Mouse (Mus musculus) regulatory T cell (primary cell): Measurements from ENCODE around the gene Szrd1.

Experiments used
- in situ Hi-C: fragments of 300-600 bp; cut with MboI, MseI; formaldehyde crosslinking; loops from one replicate; pipeline ENCODE4 v1.15.1; 2025; ENCODE audit warnings: high pct_unique_total_duplicates

The Szrd1 gene

DNA sequence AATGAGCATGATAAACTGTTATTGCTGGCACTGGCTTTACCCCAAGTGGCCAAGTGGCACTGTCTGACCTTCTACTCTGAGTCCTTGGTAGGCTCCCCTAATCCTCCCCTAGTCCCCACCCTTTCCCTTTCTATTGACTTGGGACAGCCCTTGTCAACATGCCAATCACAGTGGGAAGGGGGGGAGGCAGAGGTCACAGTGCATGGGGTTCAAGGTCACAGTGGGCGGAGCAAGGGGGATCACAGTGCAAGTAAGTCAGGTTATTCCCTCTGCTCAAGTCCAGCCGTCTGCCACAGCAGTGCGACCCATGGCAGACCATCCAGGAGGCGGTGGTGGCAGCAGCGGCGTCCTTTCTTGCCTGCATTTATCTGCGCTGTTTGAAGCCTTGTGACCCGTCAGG lies 24.2 kb downstream of the Szrd1 start:
- in situ Hi-C loops, result no loop called here

DNA sequence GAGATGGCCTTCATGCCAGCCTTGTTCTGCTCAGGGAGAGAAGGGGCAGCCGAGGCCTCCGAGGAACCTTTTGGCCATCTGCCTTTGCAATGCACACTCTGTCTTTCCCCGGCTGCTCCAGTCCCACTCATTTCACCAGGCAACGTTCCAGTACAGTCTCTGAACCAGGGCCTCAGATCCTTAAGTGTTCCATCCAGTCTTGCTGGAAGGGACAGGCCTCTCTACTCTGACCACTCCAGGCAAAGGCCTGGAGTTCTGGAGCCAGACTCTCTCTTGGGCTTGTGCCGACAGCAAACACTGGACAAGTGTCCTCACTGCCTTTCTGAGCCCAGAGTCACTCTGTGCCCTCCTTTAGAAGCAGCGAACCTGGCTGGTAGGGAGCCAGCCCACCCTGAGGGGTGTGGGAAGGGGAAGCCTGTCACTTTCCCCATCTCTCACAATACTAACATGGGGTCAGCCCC lies 25.0 kb downstream of the Szrd1 start:
- in situ Hi-C loops, result no loop called here

DNA sequence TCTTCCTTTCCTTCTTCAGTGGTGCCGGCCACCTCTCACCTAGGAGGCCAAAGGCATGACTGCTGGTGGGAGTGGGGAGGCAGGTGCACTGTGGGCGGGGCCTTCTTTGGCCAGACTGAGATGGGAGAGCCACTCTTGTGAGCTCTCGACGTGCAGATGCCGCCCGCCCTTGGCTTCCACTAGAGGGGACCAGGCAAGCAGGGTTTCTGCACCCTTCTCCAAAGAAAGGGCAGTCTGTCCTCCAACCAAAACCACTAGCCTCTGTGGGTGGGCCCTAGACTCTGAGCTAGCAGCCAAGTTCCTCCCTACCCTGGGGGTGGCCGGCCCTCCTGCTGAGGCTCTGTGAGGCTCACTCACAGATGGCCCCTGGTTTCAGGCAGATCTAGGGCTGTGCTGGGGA lies 25.7 kb downstream of the Szrd1 start:
- in situ Hi-C loops, result no loop called here

DNA sequence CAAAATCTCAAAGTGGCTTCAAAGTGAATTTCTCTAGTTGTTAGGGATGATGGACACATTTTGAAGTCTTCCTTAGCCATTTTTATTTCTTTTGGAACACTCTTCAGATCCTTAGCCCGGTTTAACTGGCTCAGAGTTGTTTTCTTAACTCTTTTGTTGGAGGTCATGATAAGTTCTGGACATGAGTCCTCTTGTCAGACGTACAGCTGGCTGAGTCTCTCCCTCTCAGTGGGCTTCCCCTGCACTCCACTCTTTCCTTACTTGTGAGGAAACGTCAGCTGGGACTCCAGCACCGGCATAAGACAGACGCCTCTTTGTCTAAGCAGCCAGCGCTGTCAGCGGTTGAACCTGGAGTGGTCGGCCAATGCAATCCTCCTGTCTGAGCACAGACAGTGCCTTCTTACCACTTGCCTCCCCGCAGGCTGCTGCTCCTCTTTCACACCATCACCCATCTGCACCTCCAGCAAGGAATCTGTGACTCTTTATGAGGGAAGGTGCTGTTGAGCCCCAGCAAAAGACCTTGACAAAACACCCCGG lies 31.3 kb downstream of the Szrd1 start:
- in situ Hi-C loops, result loop anchor here (10.0 kb wide), 1 partner anchor 743 kb away; no protein-coding TSS in a partner anchor

DNA sequence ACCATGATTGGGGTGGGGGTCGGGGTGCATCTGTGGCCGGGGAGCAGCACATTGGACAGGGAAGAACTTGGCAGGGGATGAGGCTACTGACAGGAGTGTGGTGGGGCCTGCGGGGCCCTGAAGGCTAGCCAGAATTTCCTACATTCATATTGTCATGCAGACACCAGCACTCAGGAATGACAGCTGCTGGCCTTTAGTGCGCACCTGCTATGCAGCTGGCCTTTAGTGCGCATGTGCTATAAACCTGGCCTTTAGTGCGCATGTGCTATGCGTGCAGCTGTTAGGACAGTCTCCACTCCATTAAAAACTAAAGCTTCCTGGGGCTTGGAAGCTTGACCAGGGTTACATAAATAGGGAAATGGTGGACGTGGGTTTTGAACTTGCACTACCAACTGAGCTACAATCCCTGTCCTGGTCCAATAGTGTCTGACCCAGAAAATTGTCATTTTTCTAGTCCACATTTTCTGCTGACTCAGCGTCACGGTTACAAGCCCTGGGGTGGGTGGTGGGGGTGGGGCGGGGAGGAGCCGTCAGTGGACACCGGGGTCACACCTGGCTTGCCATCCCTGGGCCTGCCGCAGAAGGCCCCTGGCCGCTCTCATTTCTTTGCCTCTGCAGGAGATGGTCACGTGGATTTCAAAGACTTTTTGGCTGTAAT lies 32.9 kb downstream of the Szrd1 start:
- in situ Hi-C loops, result loop anchor here (10.0 kb wide), 1 partner anchor 742 kb away; no protein-coding TSS in a partner anchor

DNA sequence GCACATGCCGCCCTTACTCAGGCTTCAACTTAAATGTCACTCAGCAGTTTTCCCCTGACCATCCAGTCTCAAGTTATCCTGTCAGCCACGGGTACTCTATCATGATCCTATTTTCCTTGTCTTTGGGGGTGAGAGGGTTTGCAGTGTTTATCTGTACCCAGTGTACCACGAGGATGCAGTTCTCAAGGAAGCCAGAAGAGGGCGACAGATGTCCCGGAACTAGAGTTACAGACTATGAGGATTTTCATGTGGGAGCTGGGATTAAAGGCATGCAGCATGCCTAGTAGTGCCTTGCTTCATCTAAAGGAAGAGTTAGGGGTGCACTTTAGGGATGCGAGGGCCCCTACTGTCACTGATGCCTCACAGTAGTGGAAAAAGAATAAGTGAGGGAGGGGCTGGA lies 37.7 kb downstream of the Szrd1 start:
- in situ Hi-C loops, result loop anchor here (10.0 kb wide), 1 partner anchor 737 kb away; no protein-coding TSS in a partner anchor

DNA sequence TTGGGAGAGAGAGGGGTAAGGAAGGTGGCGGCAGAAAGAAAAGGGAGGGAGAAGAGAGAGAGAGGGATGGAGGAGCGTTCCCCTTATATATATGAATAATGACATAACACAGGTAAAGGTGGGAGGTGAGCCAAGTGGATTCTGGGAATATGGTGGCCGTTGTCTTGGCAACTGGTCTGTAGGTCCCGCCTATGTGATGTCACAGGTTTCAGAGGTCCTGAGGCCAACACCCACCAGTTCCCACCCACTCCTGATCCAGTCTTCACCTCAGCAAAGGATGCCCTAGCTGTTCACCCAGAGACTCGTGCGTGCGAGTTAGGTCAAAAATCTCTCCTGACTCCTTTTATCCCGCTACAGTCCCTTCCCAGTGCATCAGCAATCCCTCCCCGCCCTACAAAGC lies 38.3 kb downstream of the Szrd1 start:
- in situ Hi-C loops, result loop anchor here (10.0 kb wide), 1 partner anchor 736 kb away; no protein-coding TSS in a partner anchor

DNA sequence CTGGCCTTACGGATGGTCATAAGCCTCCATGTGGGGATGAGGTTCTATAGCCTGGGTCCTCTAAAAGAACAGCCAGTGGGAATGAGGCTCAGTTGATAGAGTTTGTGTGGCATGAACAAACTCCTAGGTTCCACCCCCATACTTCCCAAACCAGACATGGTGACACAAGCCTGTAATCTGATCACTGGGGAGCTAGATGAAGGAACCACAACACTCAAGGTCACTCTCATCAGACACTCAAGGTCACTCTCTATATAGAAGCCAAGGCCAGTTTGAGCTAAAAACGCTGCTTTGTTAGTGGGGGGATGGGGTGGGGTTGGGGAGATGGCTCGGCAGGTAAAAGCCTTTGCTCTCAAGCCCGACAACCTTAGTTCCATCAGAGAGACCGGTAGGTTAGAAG lies 39.6 kb downstream of the Szrd1 start:
- in situ Hi-C loops, result loop anchor here (10.0 kb wide), 1 partner anchor 735 kb away; no protein-coding TSS in a partner anchor

DNA sequence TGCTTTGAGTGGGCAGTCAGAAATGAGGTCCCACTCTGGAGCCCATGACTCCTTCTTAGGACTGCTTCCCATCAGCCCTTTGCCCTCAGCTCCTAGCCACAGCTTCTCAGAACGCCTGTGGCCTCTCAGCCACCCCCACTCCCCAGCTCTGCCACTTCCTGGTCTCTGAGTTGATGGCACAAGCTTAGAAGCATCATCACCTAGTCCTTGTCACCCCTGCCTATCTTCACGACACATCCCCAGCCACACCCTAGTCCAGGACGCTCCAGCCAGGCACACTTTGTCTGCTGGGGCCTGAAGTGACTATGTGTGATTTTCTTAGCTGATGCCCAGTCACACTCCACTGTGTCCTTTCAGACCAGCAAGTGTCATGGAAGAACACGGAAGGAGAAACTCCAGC lies 40.6 kb downstream of the Szrd1 start:
- in situ Hi-C loops, result no loop called here

DNA sequence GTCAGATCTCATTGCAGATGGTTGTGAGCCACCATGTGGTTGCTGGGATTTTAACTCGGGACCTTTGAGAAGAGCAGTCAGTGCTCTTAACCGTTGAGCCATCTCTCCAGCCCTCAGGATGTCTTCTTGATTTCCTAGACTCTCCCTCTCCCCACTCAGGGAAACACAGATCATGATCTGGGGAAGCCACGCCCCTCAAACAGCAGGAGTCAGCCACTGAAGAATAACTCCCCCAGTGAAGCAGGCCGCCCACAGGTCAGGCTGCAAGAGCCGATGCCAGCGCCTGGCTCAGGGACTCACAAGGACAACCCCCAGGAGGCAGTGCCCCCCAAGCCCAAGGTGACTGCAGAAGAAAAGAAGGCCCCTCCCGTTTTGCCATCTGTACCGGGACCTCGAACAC lies 42.9 kb downstream of the Szrd1 start:
- in situ Hi-C loops, result no loop called here

DNA sequence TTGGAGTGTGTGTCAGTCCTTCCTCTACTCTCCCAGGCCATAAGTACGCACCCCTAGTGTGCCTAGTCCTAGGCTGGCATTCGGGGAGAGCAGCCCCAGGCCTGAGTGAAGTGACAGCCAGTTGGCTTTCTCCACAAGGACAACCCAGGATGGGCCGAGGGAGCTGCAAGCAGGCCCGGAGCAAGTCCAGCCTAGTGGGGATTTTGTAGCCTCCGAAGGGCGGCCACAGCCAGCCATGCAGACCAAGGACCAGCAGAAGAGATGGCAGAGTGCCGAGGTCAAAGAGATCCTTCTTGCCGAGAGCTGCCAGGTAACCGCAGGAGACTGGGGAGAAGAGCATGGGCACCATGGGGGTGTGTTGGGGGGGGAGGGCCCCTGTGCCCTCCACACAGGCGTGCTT lies 44.6 kb downstream of the Szrd1 start:
- in situ Hi-C loops, result no loop called here

DNA sequence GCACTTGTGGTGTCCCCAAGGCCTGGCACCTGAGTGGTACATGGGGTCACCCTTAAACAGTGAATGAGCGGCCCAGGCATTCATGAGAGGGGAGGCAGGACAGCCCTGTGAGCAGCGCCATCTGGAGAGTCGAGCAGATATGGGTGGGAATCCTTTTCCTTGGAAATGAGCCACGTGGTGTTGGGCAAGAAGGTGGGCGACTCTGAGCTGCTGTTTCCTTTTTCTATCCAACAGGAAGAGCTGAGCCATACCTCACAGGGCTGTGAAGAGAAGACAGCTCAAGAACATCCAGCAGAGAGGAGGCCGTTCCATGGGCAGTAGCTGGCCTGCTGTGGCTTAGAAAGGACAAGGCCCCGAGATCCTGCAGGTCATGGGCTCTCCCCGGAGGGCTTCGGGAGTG lies 50.9 kb downstream of the Szrd1 start:
- in situ Hi-C loops, result loop anchor here (5.0 kb wide), 1 partner anchor 44 kb away; no protein-coding TSS in a partner anchor

DNA sequence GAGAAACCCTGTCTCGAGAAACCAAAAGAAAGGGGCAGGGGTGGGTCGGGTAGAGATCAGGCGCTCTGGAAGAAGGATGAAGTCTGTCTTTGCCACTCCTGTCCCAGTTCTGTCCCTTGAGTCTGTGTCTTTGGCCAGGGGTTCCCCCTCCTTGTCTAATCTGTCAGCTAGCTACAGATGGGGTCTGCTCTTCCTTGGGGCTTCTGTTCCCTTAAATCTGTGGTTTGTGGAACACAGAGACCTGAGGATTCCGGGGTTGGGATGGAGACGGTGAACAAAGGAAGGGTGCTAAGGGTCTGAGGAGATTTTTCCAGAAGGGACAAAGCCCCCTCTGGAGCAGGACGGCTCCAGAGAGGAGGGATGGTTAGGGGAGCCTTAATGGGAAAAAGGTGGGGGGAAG lies 51.5 kb downstream of the Szrd1 start, which contains the start of gene Spata21:
Spata21 (plus strand) TSS at position 301 of the 400 bp plus-strand sequence.
- in situ Hi-C loops, result loop anchor here (5.0 kb wide), 1 partner anchor 44 kb away; no protein-coding TSS in a partner anchor

DNA sequence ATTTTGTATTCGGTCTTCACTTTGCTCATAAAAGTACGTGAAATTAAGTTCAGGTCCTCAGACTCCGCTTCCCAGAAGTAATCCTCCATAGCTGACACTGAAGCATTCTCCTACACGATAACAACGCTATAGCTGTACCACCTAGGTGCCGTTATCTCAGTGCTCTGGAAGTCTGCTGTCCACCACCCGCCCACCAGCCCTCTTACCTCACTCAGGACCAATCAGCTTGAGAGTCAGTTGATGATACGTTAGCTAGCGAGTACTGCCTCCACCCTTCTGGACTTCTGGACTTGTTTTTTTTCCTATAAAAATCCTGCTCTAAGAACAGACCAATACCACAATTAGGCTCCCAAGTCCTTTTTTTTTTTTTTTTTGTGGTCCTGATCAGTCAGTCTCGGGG lies 52.7 kb downstream of the Szrd1 start:
- in situ Hi-C loops, result loop anchor here (5.0 kb wide), 1 partner anchor 45 kb away; no protein-coding TSS in a partner anchor

DNA sequence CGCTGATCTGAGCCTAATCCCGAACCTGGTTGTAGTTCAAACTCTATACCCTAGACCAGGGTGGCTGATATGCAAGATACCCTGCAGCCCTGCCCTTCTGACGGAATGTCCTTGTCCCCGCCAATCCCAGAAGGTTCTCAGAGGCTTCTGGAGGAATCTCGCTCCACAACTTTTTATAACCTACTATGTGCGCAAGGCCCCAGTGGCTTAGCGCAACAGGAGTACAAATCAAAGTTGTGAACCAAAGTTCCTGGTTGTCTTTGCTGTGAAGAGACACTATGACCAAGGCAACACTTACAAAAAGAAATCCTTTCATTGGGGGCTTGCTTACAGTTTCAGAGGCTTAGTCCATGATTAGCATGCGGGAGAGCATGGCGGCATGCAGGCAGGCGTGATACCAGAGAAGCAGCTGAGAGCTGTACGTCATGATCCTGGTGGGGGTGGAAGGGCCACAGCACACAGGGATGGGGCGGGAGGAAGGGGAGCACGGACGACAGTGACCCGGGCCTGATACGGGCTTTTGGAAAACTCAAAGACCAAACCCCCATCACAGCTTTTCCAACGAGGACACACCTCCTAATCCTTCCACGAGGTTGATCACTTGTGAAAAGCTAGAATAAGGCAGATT lies 61.0 kb downstream of the Szrd1 start:
- in situ Hi-C loops, result no loop called here

DNA sequence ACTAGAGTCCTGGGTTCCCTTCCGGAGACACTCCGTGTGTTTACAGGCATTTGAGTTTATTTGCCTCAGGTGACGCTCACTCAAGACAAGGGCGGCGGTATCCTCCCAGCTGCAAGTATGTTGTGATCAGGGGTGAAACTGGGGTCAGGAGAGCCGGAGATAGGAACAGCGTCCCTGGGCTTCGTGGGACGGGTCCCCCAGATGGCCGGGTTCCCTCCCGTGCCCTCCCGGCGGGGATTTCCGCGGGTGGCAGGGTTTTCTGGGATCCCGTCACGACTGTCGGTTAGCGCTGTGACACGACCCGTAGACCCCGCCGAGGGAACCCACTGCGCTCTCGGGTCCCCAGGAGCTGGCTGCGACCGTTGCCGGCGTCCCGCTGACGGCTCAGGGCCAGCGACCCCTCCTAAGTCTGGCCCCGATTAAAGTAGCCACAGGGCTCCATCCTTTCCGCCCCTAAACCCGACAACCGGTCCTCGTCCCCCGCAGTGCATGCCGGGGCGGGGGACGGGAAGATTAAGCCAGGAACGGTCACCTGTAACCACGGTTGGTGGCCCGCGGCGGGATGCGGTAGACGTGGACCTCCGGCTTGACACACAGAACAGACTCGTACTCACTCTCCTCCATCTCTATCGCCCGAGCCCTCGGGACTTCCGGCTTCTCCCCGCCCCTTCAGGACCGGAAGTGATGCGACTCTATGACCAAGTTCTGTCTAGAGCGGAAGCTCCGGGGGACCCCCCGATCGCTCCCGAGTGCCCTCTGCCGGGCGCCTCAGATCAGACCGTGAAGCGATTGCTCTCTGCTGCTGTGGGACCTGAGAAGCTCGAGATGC lies 61.7 kb downstream of the Szrd1 start, which contains the start of gene Necap2:
Necap2 (minus strand) TSS at position 677 of the 829 bp plus-strand sequence.
- in situ Hi-C loops, result no loop called here

DNA sequence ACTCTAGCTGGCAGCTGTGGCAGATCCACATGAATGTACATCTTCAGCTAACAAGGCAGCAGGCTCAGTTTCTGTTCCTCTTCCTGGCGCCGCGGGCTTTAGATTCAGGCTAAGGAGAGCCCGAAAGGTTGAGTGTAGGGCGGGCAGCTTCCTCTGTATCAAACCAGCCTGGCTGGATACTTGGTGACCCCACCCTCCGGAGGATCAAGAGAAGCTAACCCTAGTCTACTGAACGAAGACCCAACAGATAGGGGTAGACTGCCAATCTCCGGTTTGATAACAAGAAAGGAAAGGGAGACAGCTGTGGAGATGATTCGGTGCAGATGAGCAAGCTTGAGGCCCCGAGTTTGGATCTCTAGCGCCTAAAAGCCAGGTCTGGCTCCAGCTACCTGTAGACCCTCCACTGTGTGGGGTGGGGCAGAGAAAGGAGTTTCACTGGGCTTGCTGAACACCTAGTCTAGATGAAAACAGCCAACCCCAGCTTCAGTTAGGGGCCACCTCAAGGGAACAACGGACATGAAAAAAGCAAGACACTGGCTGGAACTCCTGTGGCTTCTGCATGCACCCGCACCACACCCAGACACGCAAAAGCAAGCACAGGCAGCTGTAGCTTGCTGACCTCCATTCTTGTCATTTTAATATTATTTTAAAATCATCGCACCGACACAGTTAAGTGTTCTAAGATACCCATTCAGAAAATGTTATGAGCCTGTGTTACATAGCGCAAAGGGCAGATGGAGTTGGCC lies 62.6 kb downstream of the Szrd1 start:
- in situ Hi-C loops, result no loop called here

DNA sequence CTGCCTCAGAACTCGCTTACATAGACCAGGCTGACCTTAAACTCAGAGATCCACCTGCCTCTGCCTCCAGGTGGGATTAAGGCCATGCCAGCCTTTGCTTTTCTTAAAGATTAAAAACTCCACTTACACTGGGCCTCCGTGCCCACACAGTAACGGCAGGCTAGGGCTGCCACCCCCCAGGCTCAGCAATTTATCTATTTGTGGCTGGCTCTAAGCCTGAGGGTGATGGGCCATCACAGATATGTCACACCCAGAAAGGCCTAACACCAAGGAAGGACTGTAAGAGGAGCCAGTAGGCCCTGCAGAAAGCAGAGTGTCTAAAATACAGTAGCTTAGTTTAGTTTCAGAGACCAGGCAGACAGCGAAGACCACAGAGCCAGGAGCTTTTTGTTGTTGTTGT lies 65.5 kb downstream of the Szrd1 start:
- in situ Hi-C loops, result no loop called here

DNA sequence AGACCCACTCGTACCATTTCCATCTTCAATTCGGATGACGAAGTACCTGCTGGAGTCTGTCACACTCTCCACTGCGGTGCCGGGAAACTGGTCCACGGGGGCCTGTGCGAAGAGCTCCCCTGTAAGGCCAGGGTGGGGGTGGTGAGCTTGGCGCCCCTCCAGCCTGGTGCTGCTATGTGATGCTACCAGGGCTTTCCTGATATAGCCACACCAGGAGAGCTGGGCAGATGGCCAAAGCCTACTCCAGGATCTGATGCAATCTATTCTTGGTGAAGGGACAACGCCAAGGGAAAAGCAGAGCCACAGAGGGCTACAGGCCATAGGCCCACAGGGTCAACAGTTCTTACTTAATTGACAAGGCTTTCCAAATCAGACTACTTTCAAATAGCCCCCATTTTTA lies 65.9 kb downstream of the Szrd1 start:
- in situ Hi-C loops, result no loop called here

DNA sequence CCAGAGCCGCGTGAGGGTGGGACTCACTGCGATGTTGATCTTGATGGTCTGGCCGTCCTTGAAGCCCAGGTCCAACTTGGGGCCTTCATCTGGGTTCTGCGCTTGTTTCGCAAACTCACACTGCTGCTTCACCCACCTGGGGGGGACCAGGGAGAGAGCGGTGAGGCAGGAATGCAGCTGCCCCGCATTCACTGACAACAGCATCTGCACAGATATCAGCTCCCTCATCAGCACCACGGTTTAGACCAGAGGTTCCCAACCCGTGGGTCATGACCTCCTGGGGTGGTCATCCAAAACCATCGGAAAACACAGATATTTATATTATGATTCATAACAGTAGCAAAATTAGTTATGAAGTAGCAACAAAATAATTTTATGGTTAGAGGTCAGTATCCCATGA lies 67.1 kb downstream of the Szrd1 start:
- in situ Hi-C loops, result no loop called here

DNA sequence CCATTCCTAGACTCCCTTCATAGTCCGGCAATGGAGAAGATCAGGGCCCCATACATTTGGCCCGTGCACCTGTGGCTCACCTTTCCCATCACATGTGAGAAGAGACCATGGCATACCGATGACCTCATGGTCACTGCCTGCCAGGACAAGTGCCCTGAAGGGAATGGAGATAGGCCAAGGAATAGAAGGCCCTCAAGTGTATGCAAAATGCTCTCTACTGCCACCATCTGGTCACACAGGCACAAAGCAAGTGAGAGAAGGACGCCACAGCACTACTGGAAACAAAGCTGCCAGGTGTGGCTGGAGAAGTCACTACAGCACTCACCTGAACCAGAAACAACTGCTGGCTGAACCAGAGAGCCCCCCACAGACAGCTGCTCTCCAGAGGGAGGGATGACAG lies 69.8 kb downstream of the Szrd1 start:
- in situ Hi-C loops, result no loop called here
